Mouse (Mus musculus) intestine, embryonic 14.5 days (tissue): Measurements from ENCODE around the gene Mark4. TPM values are rescaled to one million over a fixed set of nuclear protein-coding genes. Genes with fewer than 3 reads are reported as not detected.
A peak's percentile ranks its signal among the peaks of the same experiment; 100 is the strongest.

Source experiments
- ATAC-seq: fragments of 200-750 bp; cut with Nextera tagmentation; replicated peaks from 2 replicates; pipeline ENCODE4 v1.8.0; 2017; ENCODE audit warnings: low read depth, moderate number of reproducible peaks, moderate TSS enrichment, moderate library complexity; ENCODE audit not compliant: low FRiP score, low TSS enrichment
- DNase-seq: peaks from one replicate; pipeline ENCODE4 v3.0.0-alpha.2; 2018; ENCODE audit warnings: low spot score
- H3K27ac ChIP-seq: fragments of 300-500 bp; sonication (generic); 2 replicates; pipeline ENCODE4 v1.5.1; 2014; ENCODE audit warnings: low read depth, mild to moderate bottlenecking, control low read depth
- H3K27me3 ChIP-seq: fragments of 300-500 bp; sonication (generic); replicated peaks from 2 replicates; pipeline ENCODE4 v1.6.1; 2014; ENCODE audit warnings: low read length, control low read depth; ENCODE audit not compliant: control insufficient read depth, insufficient read depth
- H3K36me3 ChIP-seq: fragments of 300-500 bp; sonication (generic); 2 replicates; pipeline ENCODE4 v1.6.1; 2014; ENCODE audit warnings: low read length, control low read depth; ENCODE audit not compliant: control insufficient read depth, insufficient read depth
- H3K4me1 ChIP-seq: fragments of 300-500 bp; sonication (generic); replicated peaks from 2 replicates; pipeline ENCODE4 v1.6.1; 2014; ENCODE audit warnings: low read length, control low read depth, mixed read lengths; ENCODE audit not compliant: control insufficient read depth, insufficient read depth
- H3K4me2 ChIP-seq: fragments of 300-500 bp; sonication (generic); 2 replicates; pipeline ENCODE4 v1.6.1; 2014; ENCODE audit warnings: low read length
- H3K4me3 ChIP-seq: fragments of 300-500 bp; sonication (generic); 2 replicates; pipeline ENCODE4 v1.5.1; 2014; ENCODE audit warnings: low read depth, low read length, control low read depth, mixed read lengths
- H3K9ac ChIP-seq: fragments of 300-500 bp; sonication (generic); 2 replicates; pipeline ENCODE4 v1.6.1; 2014; ENCODE audit warnings: mild to moderate bottlenecking, low read length
- H3K9me3 ChIP-seq: fragments of 300-500 bp; sonication (generic); 2 replicates; pipeline ENCODE4 v1.6.1; 2016; ENCODE audit warnings: low read length, control low read depth; ENCODE audit not compliant: control insufficient read depth
- WGBS: fragments of 180-500 bp; shearing (Covaris S2); extraction: QIAGEN DNeasy Blood & Tissue Kit; methylation state at CpG from one replicate; pipeline ENCODE4 v1.1.7; 2014; 5-methylcytosine and 5-hydroxymethylcytosine counted together
- polyA plus RNA-seq: library from polyadenylated mRNA; unstranded; fragments of >200 nt; fragmentation: Nextera tagmentation; extraction: Ambion mirVana; gene quantifications from 2 replicates; pipeline ENCODE4 v1.2.1, GENCODE M21; 2014

Gene Mark4
- polyA plus RNA-seq, 1 experiment from 2014 or later: 8.5 TPM

- Histone ChIP-seq H3K9ac (no peak overlapping the region), H3K4me2 (no peak overlapping the region), H3K36me3 (no peaks in the 10 kb centered on the region), H3K27ac (no peak overlapping the region), H3K27me3 (peaks cover 12% of the 10 kb centered on the region), H3K4me3 (no peak overlapping the region), H3K9me3 (no peaks in the 10 kb centered on the region), H3K4me1 (no peaks in the 10 kb centered on the region)
- WGBS: 76% methylated on average over 5 of the region's 5 CpGs
- no peak for DNase-seq
- no peak for ATAC-seq
Measured at GRCm38 (mm10) chr7:19496214-19496555, 37.6 kb upstream of the Mark4 start.

GRCm38 (mm10) chr7:19495521-19496213 is 37.0 kb upstream of the Mark4 start:
- Histone ChIP-seq H3K4me1 (no peaks in the 10 kb centered on the region), H3K27ac (no peak overlapping the region), H3K9me3 (no peaks in the 10 kb centered on the region), H3K9ac (no peak overlapping the region), H3K27me3 (peaks cover 17% of the 10 kb centered on the region), H3K4me3 (no peak overlapping the region), H3K4me2 (no peak overlapping the region), H3K36me3 (no peaks in the 10 kb centered on the region)
- DNase-seq (no peak), ATAC-seq (no peak)
- 47% methylated on average over 20 of the region's 20 CpGs for WGBS

- Histone ChIP-seq H3K27me3 (peaks cover 23% of the 10 kb centered on the region), H3K9ac (no peak overlapping the region), H3K27ac (no peak overlapping the region), H3K4me1 (no peaks in the 10 kb centered on the region), H3K9me3 (no peaks in the 10 kb centered on the region), H3K36me3 (no peaks in the 10 kb centered on the region), H3K4me3 (no peak overlapping the region), H3K4me2 (no peak overlapping the region)
- no peak for DNase-seq
- ATAC-seq: no peak
- 81% methylated on average over 25 of the region's 25 CpGs for WGBS
Measured at GRCm38 (mm10) chr7:19494751-19495474, 36.3 kb upstream of the Mark4 start.

DNA sequence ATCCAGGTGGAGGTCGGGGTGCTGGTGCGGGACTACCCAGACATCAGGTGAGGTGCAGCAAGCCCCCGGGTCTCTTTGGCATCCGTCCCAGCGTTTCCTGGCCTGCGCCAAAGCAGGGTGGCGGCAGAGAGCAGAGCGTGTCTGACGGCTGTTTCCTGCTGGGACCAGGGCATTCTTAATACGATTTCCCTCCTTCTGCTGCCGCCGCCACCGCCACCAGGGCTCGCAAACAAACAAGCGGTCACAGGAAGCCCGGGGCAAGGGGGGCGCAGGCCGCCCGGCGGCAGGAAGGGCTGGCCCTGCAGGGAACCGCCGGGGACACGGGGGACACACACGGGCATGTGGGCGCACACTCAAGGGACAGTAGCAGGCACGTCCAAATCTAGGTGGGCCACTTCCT is 33.1 kb upstream of the Mark4 start:
- H3K9me3 ChIP-seq: no peaks in the 10 kb centered on the region
- ATAC-seq: no peak
- H3K27ac ChIP-seq: no peak overlapping the region
- peak overlapping the region; percentile 34 for H3K4me2 ChIP-seq
- H3K9ac ChIP-seq: no peak overlapping the region
- WGBS: under 1% methylated on average over 26 of the region's 26 CpGs
- peaks cover 48% of the 10 kb centered on the region for H3K27me3 ChIP-seq
- H3K4me3 ChIP-seq: no peak overlapping the region
- DNase-seq: peak; percentile 70
- no peaks in the 10 kb centered on the region for H3K36me3 ChIP-seq
- no peaks in the 10 kb centered on the region for H3K4me1 ChIP-seq

DNA sequence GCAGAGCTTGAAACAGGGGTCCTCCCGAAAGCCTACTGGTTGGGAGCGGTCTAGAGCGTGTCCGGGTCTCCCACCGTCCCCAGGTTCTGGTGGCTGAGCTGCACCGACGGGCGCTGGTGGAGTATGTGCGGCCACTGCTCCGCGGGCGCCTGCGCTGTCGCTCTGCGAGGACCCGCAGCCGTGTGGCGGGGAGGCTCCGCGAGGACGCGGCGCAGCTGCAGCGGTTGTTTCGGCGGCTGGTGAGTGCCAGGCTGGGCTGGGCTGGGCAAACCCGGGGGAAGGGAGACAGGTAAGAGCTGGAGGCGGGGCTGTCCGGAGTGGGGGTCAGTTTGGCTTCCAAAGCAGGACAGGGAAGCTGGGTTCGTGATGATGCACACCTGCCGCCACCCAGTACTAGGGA is 30.9 kb upstream of the Mark4 start:
- DNase-seq (no peak), ATAC-seq (no peak)
- 9% methylated on average over 31 of the region's 31 CpGs for WGBS
- H3K9ac ChIP-seq: no peak overlapping the region
- H3K9me3 ChIP-seq: no peaks in the 10 kb centered on the region
- H3K27ac ChIP-seq: no peak overlapping the region
- no peaks in the 10 kb centered on the region for H3K36me3 ChIP-seq
- peaks cover 48% of the 10 kb centered on the region for H3K27me3 ChIP-seq
- H3K4me2 ChIP-seq: 0 out of 2 replicates have a peak overlapping the region, but pooled peaks have one; percentile 5
- H3K4me3 ChIP-seq: 0 out of 2 replicates have a peak overlapping the region, but pooled peaks have one; percentile 15
- no peaks in the 10 kb centered on the region for H3K4me1 ChIP-seq

- DNase-seq: no peak
- 89% methylated on average over 7 of the region's 7 CpGs for WGBS
- H3K4me2 ChIP-seq: no peak overlapping the region
- no peaks in the 10 kb centered on the region for H3K9me3 ChIP-seq
- no peaks in the 10 kb centered on the region for H3K4me1 ChIP-seq
- ATAC-seq: no peak
- peaks cover 40% of the 10 kb centered on the region for H3K27me3 ChIP-seq
- H3K9ac ChIP-seq: no peak overlapping the region
- H3K4me3 ChIP-seq: no peak overlapping the region
- H3K27ac ChIP-seq: no peak overlapping the region
- H3K36me3 ChIP-seq: no peaks in the 10 kb centered on the region
Measured at GRCm38 (mm10) chr7:19486549-19486948, 27.9 kb upstream of the Mark4 start.

DNA sequence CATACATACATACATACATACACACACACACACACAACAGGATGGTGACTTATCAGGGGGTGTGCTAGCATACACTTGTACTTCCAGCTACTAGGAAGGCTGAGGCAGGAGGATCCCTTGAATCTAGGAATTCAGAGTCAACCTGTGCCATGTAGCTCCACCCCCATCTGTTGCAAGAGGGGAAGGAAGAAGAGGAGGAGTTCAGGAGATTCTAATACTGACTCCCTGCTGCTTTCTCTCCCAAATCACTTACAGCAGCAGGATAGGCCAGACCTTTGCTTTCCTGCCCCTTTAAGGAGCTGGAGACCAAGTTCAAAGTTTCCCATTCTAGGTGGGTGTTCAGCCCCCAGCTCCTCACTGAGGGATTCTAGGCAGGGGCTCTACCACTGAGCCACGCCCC is 26.9 kb upstream of the Mark4 start:
- DNase-seq (no peak), ATAC-seq (no peak)
- Histone ChIP-seq H3K36me3 (no peaks in the 10 kb centered on the region), H3K27ac (no peak overlapping the region), H3K4me3 (no peak overlapping the region), H3K4me1 (no peaks in the 10 kb centered on the region), H3K27me3 (peaks cover 29% of the 10 kb centered on the region), H3K4me2 (no peak overlapping the region), H3K9me3 (no peaks in the 10 kb centered on the region), H3K9ac (no peak overlapping the region)
- 80% methylated on average over 1 of the region's 1 CpGs for WGBS

DNA sequence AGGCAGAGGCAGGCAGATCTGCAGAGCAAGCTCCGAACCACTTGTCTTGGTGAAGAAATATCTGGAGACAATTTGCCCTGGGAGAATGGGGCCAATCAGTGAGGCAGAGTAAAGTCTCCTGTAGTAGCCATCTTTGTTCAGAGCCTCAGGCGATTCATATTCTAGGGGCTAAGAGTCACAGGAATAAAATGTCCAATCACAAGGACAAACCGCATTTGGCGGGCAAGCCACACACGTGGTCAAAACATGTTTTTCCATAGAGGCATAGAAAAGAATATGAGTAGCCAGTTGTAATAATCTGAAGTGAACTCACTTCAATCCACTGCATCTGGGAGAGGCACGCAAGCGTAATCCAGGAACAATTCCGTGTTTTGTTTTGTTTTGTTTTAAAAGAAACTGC is 24.7 kb upstream of the Mark4 start:
- Histone ChIP-seq H3K4me2 (no peak overlapping the region), H3K36me3 (no peaks in the 10 kb centered on the region), H3K27ac (no peak overlapping the region), H3K4me1 (no peaks in the 10 kb centered on the region), H3K9ac (no peak overlapping the region), H3K9me3 (no peaks in the 10 kb centered on the region), H3K4me3 (no peak overlapping the region), H3K27me3 (peaks cover 9% of the 10 kb centered on the region; the same call in 1 of the 2 replicates)
- no peak for ATAC-seq
- WGBS: 84% methylated on average over 8 of the region's 8 CpGs
- no peak for DNase-seq
